Mouse (Mus musculus) MEL (cell line): Measurements from ENCODE around the gene Gm14443.
"Not testable (repeated sequence)": the region's sequence is repeated elsewhere in the genome, so short reads cannot be mapped to it uniquely, and the experiment has no call there.

ENCODE experiments used
- CTCF ChIP-seq, 3 experiments: IDR thresholded peaks in 2 of 3; conservative IDR thresholded peaks in 1 of 3; 2 replicates each; pipeline ENCODE4 v1.5.1; 2011 to 2012; ENCODE audit warnings: low read length in 3 of 3, low read depth in 2 of 3, mild to moderate bottlenecking in 2 of 3, improper control_type of control experiment in 1 of 3, inconsistent platforms in 1 of 3, mixed read lengths in 1 of 3, moderate library complexity in 1 of 3; ENCODE audit not compliant: control insufficient read depth in 1 of 3, insufficient read depth in 1 of 3, poor library complexity in 1 of 3, severe bottlenecking in 1 of 3
- MYB ChIP-seq: IDR thresholded peaks from 2 replicates; pipeline ENCODE4 v1.6.1; 2011; ENCODE audit warnings: mild to moderate bottlenecking, low read depth, low read length, improper control_type of control experiment
- MYC ChIP-seq: IDR thresholded peaks from 2 replicates; pipeline ENCODE4 v1.6.1; 2011; ENCODE audit warnings: low read depth, mild to moderate bottlenecking, low read length, improper control_type of control experiment, moderate library complexity
- TAL1 ChIP-seq: IDR thresholded peaks from 2 replicates; pipeline ENCODE4 v1.6.1; 2012; ENCODE audit warnings: mild to moderate bottlenecking, inconsistent platforms, low read length, moderate library complexity, mixed read lengths
- USF1 ChIP-seq: IDR thresholded peaks from 2 replicates; pipeline ENCODE4 v1.6.1; 2014; ENCODE audit warnings: low read depth, mild to moderate bottlenecking, inconsistent platforms, low read length, improper control_type of control experiment, moderate library complexity
- ZC3H11A ChIP-seq: IDR thresholded peaks from 2 replicates; pipeline ENCODE4 v1.6.1; 2012; ENCODE audit warnings: low read depth, mild to moderate bottlenecking, inconsistent platforms, low read length, improper control_type of control experiment

DNA sequence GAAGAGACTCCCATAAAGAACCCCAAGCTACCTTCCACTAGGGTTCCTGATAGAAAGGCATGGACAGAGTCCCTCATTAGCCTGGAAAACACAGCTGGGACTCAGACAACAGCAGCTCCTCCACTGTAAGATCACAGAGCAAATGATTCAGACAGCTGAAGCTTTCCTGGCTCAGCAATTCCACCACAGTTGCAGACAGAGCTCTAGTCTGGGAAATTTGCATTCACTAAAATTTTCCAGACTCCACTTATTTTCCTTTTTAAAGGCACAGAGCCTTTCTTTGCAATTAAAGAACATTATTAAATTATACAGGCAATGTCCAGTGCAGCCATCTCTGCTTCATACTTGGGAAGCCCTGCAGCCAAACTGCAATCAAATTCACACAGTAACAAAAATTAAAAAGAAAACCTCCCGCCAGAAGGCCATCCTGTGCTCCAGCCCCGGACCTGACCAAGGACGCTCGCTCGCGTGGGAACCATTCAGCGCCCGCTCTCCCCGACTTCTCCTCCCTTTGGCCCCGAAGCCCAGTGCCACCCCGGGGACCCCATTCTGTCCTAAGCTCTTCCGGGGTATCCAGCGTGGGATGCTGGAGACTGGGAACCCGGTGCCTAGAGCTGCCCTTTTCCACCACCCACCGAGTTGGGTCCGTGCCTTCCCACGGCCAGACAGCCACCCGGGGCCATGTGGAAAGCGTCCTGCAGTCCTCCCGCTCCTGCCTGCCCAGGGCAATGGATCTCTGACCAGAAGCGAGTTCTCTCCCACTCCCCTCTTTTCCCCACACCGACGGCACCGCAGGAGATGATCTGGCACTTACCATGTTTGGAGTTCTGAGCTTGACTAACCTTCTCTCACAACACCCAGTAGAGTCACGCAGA lies 34.3 kb downstream of the Gm14443 start:
- TF ChIP-seq CTCF (IDR thresholded peaks at IDR 0.05 in 2 of 3, conservative IDR thresholded peaks at IDR 0.05 in 1 of 3; ENCODE audit: control insufficient read depth in 1 of 3, insufficient read depth in 1 of 3, low read depth in 2 of 3, low read length in 3 of 3, poor library complexity in 1 of 3, severe bottlenecking in 1 of 3); MYB; MYC; TAL1; ZC3H11A; USF1: not testable (repeated sequence)
